8 mouse cellular contexts compared by ENCODE assay signal in genomic region chr2:179877551-179878215, GRCm38 (mm10).
DNase-seq lines count a peak whose midpoint lies in the region; TF ChIP-seq lines count a peak whose summit lies in the region.

No protein-coding gene starts in this region.

- no peaks in the 10 kb centered on the region for H3K4me1 ChIP-seq in spleen, adult 2 months (ENCODE audit: control insufficient read depth, insufficient read depth, insufficient read length)
- H3K4me1 ChIP-seq in bone marrow macrophage, adult 2 months (ENCODE audit: control insufficient read depth, insufficient read depth, low read length), result no peaks in the 10 kb centered on the region

- peak; percentile 34; the same call in 1 of the 2 replicates for TF ChIP-seq CTCF in spleen, adult 2 months (IDR thresholded peaks at IDR 0.05; ENCODE audit: extremely low read depth, insufficient read depth, insufficient read length, insufficient replicate concordance)
- TF ChIP-seq CTCF in bone marrow macrophage, adult 2 months (IDR thresholded peaks at IDR 0.05; ENCODE audit: low read depth, low read length), result peak; percentile 68

- no peak overlapping the region for H3K27ac ChIP-seq in spleen, adult 2 months (ENCODE audit: insufficient read depth, low read length)
- no peak overlapping the region for H3K27ac ChIP-seq in bone marrow macrophage, adult 2 months (ENCODE audit: insufficient read depth, low read depth, low read length)

- no peak overlapping the region for H3K4me3 ChIP-seq in spleen, adult 2 months (ENCODE audit: extremely low read depth, insufficient read depth, insufficient read length)
- H3K4me3 ChIP-seq in bone marrow macrophage, adult 2 months (ENCODE audit: insufficient read depth, low read length), result no peak overlapping the region

- TF ChIP-seq POLR2A in spleen, adult 2 months (IDR thresholded peaks at IDR 0.05; ENCODE audit: low read depth, low read length), result no peak
- TF ChIP-seq POLR2A in bone marrow macrophage, adult 2 months (IDR thresholded peaks at IDR 0.05; ENCODE audit: borderline replicate concordance, low read depth, low read length), result no peak

- 65% methylated on average over 9 of the region's 9 CpGs for WGBS in spleen, adult 2 months

- intact Hi-C loops in gastrocnemius, postnatal 14 days (cut with DNase I; ENCODE audit: low total_unique reads), result loop anchor here (10.0 kb wide), 1 partner anchor 813 kb away; no protein-coding TSS in a partner anchor
- intact Hi-C loops in gastrocnemius, postnatal 36 days (cut with DNase I), result loop anchor here (5.0 kb wide), 1 partner anchor 1115 kb away; no protein-coding TSS in a partner anchor

- peak; percentile 30 for DNase-seq in gastrocnemius, postnatal 14 days
- no peak for DNase-seq in gastrocnemius, postnatal 36 days
- DNase-seq in spleen, adult 2 months (ENCODE audit: low read depth in 1 of 2, low spot score in 2 of 2), result peak in 1 of 2 experiments; percentile 17
- DNase-seq in spleen, adult 12 weeks (ENCODE audit: low spot score), result no peak
- peak; percentile 54 for DNase-seq in induced T-regulatory cell, adult 2 months (ENCODE audit: low read depth)
- DNase-seq in lung, postnatal 10 days, result peak; percentile 51
- DNase-seq in yolk sac, embryonic 10.5 days (ENCODE audit: low spot score), result no peak

- no peaks in the 10 kb centered on the region for H3K27me3 ChIP-seq in spleen, adult 2 months (ENCODE audit: control insufficient read depth, insufficient read depth, low read length)

- no peaks in the 10 kb centered on the region for H3K36me3 ChIP-seq in spleen, adult 2 months (ENCODE audit: control insufficient read depth, insufficient read depth, low read length)

Comparison
In these comparisons a context has a peak if more than half of its experiments do, and no peak if none do; other contexts are left out.
1. DNase-seq: peak in gastrocnemius, postnatal 14 days (single experiment), induced T-regulatory cell, adult 2 months (single experiment) and lung, postnatal 10 days (single experiment); none in gastrocnemius, postnatal 36 days (0 of 2), spleen, adult 12 weeks (single experiment) and yolk sac, embryonic 10.5 days (single experiment).